Mouse (Mus musculus) stomach, embryonic 14.5 days (tissue): Measurements from ENCODE around the gene Fbxl12. TPM values are rescaled to one million over a fixed set of nuclear protein-coding genes. Genes with fewer than 3 reads are reported as not detected.
"Not testable (repeated sequence)": the region's sequence is repeated elsewhere in the genome, so short reads cannot be mapped to it uniquely, and the experiment has no call there.

Source experiments
- ATAC-seq: fragments of 200-750 bp; cut with Nextera tagmentation; 2 replicates; pipeline ENCODE4 v1.8.0; 2017; ENCODE audit warnings: low read depth, moderate TSS enrichment; ENCODE audit not compliant: insufficient number of reproducible peaks, insufficient read depth, low FRiP score
- H3K27ac ChIP-seq: fragments of 300-500 bp; sonication (generic); 2 replicates; pipeline ENCODE4 v1.5.1; 2014; ENCODE audit warnings: mild to moderate bottlenecking, low read length, moderate library complexity, mixed read lengths
- H3K27me3 ChIP-seq: fragments of 300-500 bp; sonication (generic); 2 replicates; pipeline ENCODE4 v1.6.1; 2014; ENCODE audit warnings: low read length, control low read depth, mixed read lengths; ENCODE audit not compliant: control insufficient read depth, insufficient read depth
- H3K36me3 ChIP-seq: fragments of 300-500 bp; sonication (generic); 2 replicates; pipeline ENCODE4 v1.6.1; 2014; ENCODE audit warnings: mild to moderate bottlenecking, control low read depth, low read length, moderate library complexity, mixed read lengths; ENCODE audit not compliant: control insufficient read depth, insufficient read depth
- H3K4me1 ChIP-seq: fragments of 300-500 bp; sonication (generic); 2 replicates; pipeline ENCODE4 v1.6.1; 2014; ENCODE audit warnings: low read length, control low read depth, mixed read lengths; ENCODE audit not compliant: control insufficient read depth, insufficient read depth
- H3K4me2 ChIP-seq: fragments of 300-500 bp; sonication (generic); replicated peaks from 2 replicates; pipeline ENCODE4 v1.6.1; 2014; ENCODE audit warnings: low read depth, low read length, control low read depth
- H3K4me3 ChIP-seq: fragments of 300-500 bp; sonication (generic); 2 replicates; pipeline ENCODE4 v1.5.1; 2014; ENCODE audit warnings: low read depth, low read length, control low read depth
- H3K9ac ChIP-seq: fragments of 300-500 bp; sonication (generic); replicated peaks from 2 replicates; pipeline ENCODE4 v1.6.1; 2014; ENCODE audit warnings: low read depth, mild to moderate bottlenecking, control low read depth, low read length, moderate library complexity, mixed read lengths
- H3K9me3 ChIP-seq: fragments of 300-500 bp; sonication (generic); 2 replicates; pipeline ENCODE4 v1.6.1; 2016; ENCODE audit warnings: low read depth, low read length, control low read depth; ENCODE audit not compliant: control insufficient read depth
- WGBS: fragments of 180-500 bp; shearing (Covaris S2); extraction: QIAGEN DNeasy Blood & Tissue Kit; methylation state at CpG from one replicate; pipeline ENCODE4 v1.1.7; 2014; 5-methylcytosine and 5-hydroxymethylcytosine counted together
- polyA plus RNA-seq: library from polyadenylated mRNA; unstranded; fragments of >200 nt; fragmentation: Nextera tagmentation; extraction: Ambion mirVana; gene quantifications from 2 replicates; pipeline ENCODE4 v1.2.1, GENCODE M21; 2014

Gene Fbxl12
- 12.2 and 13.5 TPM in 2 replicates for polyA plus RNA-seq

DNA sequence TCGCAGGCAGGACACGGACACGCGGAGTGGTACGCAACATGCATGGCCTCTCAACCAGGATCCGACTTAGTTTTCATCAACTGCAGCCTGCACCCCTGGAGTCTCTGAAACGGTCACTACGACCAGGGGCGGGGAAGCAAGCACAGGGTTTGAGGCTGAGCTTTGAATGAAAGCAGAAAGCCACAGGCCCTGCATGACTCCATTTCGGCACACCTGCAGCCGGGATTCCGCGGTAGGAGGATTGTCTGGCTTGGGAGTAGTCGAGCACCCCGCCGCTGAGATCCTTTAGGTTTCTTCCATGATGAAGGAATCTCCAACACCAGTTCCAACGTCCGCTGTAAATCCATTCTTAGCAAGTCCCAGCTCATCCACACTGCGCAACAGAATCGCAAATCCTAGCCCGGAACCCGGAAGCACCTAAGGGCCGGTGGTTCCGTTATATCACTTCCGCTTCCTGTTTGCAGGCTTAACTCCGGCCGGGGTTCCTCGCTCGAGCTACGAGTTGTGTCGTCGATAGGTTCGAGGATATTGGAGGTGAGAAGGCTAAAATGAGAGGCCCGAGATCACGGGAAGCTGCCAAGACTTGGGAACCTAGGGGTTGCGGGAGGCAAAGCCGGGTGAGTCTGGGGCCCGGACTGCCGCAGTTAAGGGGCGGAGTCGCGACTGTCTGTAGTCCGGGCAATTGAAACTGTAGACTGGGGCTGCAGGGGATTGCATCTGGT, at the start of gene Fbxl12:
Gene Fbxl12 (minus strand): TSS at position 408 of the 722 bp plus-strand sequence.
- Histone ChIP-seq H3K9me3 (no peaks in the 10 kb centered on the region), H3K27me3 (no peaks in the 10 kb centered on the region), H3K9ac (peak within 1 kb of the TSS; percentile 77), H3K27ac (peak within 1 kb of the TSS; percentile 96; the same call in 1 of the 2 replicates), H3K4me1 (peaks cover 4% of the 10 kb centered on the region; the same call in 1 of the 2 replicates), H3K4me2 (peak within 1 kb of the TSS; percentile 100), H3K36me3 (peaks cover 15% of the 10 kb centered on the region; the same call in 1 of the 2 replicates), H3K4me3 (peak within 1 kb of the TSS; percentile 90)
- WGBS = under 1% methylated on average over 43 of the region's 43 CpGs
- no peak for ATAC-seq

DNA sequence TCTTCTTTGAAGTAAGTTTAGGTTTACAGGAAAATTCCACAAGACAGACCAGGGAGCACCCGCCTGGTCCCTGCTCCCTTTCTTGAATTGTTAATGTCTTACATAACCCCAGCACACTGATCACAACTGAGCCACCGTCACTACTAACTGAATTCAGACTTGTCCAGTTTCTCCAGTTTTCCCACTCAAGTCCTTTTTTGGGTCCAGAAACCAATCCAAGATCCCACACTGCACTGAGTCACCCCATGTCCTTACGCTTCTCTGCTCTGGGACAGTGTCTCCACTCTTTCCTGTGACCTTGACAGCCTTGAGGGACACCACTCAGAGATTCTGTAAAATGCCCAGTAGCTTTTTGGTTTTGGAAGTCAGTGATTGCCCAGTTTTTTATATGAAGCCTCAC, 48.3 kb upstream of the Fbxl12 start:
- no peaks in the 10 kb centered on the region for H3K36me3 ChIP-seq
- ATAC-seq = no peak
- no peaks in the 10 kb centered on the region for H3K9me3 ChIP-seq
- H3K4me3 ChIP-seq = no peak overlapping the region
- 0 out of 2 replicates have a peak, but pooled peaks cover 3% of the 10 kb centered on the region for H3K27me3 ChIP-seq
- WGBS = 90% methylated on average over 3 of the region's 3 CpGs
- H3K4me1 ChIP-seq = no peaks in the 10 kb centered on the region
- H3K9ac ChIP-seq = no peak overlapping the region
- H3K27ac ChIP-seq = no peak overlapping the region
- H3K4me2 ChIP-seq = no peak overlapping the region

DNA sequence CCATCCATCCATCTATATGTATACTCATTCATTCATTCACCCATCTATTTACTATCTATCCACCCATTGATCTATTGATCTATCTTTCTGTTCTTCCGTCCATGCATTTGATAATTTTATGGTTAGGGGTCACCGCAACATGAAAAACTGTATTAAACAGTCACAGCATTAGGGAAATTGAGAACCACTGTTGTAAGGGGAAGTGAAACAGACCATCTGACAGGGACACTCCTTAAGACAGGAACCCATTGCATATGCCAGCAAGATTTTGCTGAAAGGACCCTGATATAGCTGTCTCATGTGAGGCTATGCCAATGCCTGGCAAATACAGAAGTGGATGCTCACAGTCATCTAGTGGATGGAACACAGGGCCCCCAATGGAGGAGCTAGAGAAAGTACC, 45.9 kb upstream of the Fbxl12 start:
- not testable (repeated sequence) for H3K9ac ChIP-seq, H3K27ac ChIP-seq, ATAC-seq, H3K36me3 ChIP-seq, H3K27me3 ChIP-seq, H3K4me1 ChIP-seq, H3K9me3 ChIP-seq, H3K4me3 ChIP-seq, H3K4me2 ChIP-seq
- WGBS = 80% methylated on average over 2 of the region's 2 CpGs

DNA sequence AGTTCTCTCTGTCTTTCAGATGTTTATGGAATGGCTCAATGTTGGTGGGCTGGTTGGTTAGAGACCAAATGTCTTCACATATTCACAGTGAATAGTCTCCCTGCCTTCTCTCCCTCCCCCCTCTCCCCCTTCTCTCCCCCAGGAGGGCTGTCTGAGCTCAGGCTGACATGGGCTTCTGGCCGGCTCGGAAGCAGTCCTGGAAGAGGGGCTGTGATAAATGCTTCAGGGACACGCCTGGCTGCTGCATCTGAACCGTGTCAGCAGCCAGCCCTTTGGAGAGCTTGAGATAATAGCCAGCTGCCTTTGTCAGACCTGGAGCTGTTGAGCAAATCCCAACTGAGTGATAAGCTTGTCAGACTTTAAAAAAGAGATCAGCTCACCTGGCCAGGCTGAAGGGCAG, 45.3 kb upstream of the Fbxl12 start:
- H3K4me3 ChIP-seq = no peak overlapping the region
- no peaks in the 10 kb centered on the region for H3K4me1 ChIP-seq
- no peak overlapping the region for H3K4me2 ChIP-seq
- ATAC-seq = peak; percentile 61; the same call in 1 of the 2 replicates
- WGBS = 1% methylated on average over 4 of the region's 4 CpGs
- no peak overlapping the region for H3K9ac ChIP-seq
- H3K36me3 ChIP-seq = no peaks in the 10 kb centered on the region
- H3K9me3 ChIP-seq = no peaks in the 10 kb centered on the region
- no peak overlapping the region for H3K27ac ChIP-seq
- no peaks in the 10 kb centered on the region for H3K27me3 ChIP-seq

DNA sequence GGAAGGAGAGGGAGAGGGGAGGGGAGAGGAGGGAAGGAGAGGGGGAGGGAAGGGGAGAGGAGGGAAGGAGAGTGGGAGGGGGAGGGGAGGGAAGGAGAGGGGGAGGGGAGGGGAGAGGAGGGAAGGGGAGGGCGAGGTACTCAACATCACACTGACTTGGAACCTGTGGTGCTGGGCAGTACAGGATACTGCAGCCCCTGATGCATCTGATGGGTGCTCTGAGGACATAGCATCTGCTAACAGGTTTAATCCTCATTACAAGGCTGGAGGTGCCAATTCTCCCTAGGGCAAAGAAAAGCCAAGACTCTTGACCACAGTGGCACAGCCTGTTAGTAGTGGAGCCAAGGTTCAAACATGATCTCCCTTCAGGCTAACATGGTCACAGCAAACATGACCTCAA, 44.8 kb upstream of the Fbxl12 start:
- Histone ChIP-seq H3K4me1 (no peaks in the 10 kb centered on the region), H3K9ac (no peak overlapping the region), H3K27me3 (no peaks in the 10 kb centered on the region), H3K36me3 (no peaks in the 10 kb centered on the region), H3K4me3 (no peak overlapping the region), H3K9me3 (no peaks in the 10 kb centered on the region), H3K4me2 (no peak overlapping the region), H3K27ac (no peak overlapping the region)
- no peak for ATAC-seq
- 42% methylated on average over 1 of the region's 1 CpGs for WGBS

DNA sequence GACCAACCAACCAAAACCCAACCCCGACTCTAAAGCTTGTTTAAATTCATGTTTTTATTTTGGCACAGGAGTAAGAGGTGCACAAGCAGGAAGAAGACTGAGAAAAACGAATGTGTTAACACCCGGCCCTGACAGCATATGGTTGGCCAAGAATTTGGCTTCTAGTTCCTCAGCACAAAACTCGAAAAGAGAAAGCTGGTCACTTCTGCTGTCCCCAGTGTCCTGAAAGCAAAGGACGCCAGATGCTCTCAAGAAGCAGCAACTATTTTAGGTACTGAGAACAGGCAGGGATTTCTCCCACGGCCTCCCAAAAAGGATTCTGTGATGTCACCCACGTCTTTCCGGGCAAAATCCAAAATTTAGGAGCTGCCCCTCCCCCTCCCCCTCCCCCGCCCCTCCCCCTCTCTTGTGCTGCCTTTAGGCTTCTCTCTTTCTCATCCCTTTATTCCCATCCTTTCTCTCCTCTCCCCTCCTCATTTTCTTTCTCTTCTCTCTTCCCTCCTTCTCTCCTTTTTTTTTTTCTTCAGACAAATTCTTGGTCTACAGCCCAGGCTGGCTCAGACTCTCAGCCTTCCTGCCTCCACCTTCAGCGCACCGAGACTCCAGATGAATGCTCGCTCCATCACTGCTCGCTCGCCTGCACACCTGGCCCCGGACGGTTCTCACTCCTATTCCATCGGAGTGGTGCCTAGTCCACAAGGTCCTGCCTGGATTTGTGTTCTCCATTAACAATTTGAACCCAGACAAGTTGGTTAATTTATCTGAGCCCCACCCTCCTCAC, 40.7 kb upstream of the Fbxl12 start:
- H3K27me3 ChIP-seq = no peaks in the 10 kb centered on the region
- no peaks in the 10 kb centered on the region for H3K36me3 ChIP-seq
- no peak for ATAC-seq
- H3K27ac ChIP-seq = no peak overlapping the region
- H3K4me2 ChIP-seq = no peak overlapping the region
- H3K9me3 ChIP-seq = no peaks in the 10 kb centered on the region
- no peaks in the 10 kb centered on the region for H3K4me1 ChIP-seq
- WGBS = 45% methylated on average over 17 of the region's 17 CpGs
- H3K4me3 ChIP-seq = no peak overlapping the region
- no peak overlapping the region for H3K9ac ChIP-seq

DNA sequence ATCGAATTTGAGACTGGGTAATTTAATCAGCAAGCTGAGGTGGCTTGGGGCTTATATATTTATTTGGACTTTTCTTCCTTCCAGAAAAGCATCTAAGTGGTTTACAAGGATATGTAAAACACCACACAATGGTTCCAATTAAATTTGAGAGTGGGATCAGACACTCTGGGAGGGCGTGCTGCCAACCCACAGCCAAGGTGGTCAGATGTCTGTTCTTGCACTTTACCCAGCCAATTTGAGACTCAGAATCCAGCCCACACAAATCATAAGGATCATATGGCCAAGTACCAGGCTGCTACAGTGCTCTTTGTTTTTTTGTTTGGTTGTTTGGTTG, 37.8 kb upstream of the Fbxl12 start:
- no peak for ATAC-seq
- Histone ChIP-seq H3K4me2 (no peak overlapping the region), H3K4me1 (no peaks in the 10 kb centered on the region), H3K27ac (no peak overlapping the region), H3K4me3 (no peak overlapping the region), H3K27me3 (no peaks in the 10 kb centered on the region), H3K9me3 (no peaks in the 10 kb centered on the region), H3K9ac (no peak overlapping the region), H3K36me3 (no peaks in the 10 kb centered on the region)
- WGBS = 71% methylated on average over 2 of the region's 2 CpGs

DNA sequence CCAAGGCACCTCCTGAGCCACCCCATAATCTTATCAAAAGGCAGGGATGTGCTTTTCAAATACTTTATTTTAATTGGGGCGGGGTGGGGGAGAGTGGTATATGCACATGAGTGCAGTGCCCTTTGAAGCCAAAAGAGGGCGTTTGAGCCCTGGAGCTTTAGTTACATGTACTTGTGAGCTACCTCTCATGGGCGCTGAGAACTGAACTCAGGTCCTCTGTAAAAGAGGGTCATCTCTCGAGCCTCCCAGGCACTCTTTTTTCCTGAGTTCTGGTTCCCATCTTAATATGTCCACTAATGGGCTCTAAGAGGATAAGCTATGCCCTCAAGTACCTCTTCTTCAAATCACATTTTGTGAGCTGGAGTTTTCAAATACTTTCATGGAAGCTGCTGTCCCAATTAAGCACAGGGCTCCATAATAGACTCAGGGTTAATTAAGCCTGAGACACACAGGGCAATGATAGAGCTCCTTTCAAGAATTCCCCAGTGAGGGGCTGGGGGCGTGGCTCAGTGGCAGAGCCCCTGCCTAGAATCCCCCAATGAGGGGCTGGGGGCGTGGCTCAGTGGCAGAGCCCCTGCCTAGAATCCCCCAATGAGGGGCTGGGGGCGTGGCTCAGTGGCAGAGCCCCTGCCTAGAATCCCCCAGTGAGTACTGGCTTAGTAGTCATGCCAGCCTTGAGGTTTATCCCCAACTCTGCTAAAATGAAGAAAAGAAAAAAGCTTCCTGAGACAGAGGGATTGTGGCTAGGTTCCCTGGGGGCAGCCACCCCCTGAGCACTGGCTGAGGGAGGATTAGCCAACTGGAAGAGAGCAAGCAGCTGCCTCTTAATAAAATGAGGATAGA, 37.2 kb upstream of the Fbxl12 start:
- ATAC-seq = no peak
- WGBS = 52% methylated on average over 6 of the region's 7 CpGs
- H3K27me3 ChIP-seq = no peaks in the 10 kb centered on the region

More for the DNA sequence above, 37.2 kb upstream of the Fbxl12 start:
- Histone ChIP-seq H3K4me3 (no peak overlapping the region), H3K27ac (no peak overlapping the region), H3K4me1 (no peaks in the 10 kb centered on the region), H3K9me3 (no peaks in the 10 kb centered on the region), H3K4me2 (no peak overlapping the region), H3K36me3 (no peaks in the 10 kb centered on the region), H3K9ac (no peak overlapping the region)
